Mouse (Mus musculus) layer of hippocampus, postnatal 25 days (tissue): ENCODE measurements around the gene Ugt1a5. TPM values are rescaled to one million over a fixed set of nuclear protein-coding genes. Genes with fewer than 3 reads are reported as not detected.
"Not testable (repeated sequence)": the region's sequence is repeated elsewhere in the genome, so short reads cannot be mapped to it uniquely, and the experiment has no call there.

ENCODE experiments used
- DNase-seq, 2 experiments: peaks; one replicate each; pipeline ENCODE4 v3.0.0; 2022; ENCODE audit warnings: mixed read lengths in 2 of 2, low spot score in 1 of 2; ENCODE audit errors: extremely low spot score in 1 of 2
- total RNA-seq, 2 experiments: library from RNA; stranded (reverse); gene quantifications; 2 replicates each; pipeline ENCODE4 v1.2.3; 2021

Gene Ugt1a5
- total RNA-seq: not detected

DNA sequence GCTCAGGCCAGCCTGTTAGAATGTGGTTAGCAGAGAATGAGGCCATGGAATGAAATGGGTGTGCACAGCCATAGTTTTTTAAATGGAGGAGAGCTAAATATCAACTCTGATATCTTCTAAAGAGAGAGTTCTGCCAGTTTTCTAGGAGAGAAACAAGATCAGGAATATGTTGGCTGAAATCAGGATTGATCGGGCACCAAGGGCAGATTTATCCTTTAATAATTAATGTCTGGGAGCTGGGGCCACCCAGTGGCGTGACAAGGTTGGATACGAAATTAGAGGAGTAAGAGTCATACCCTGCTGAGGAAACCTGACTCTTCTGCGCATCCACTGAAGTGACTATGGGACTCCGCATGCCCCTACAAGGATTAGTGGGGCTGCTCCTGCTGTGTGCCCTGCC, at the start of gene Ugt1a5:
TSS of gene Ugt1a5 (plus strand) at position 302 of the 400 bp plus-strand sequence.
- no peak for DNase-seq

DNA sequence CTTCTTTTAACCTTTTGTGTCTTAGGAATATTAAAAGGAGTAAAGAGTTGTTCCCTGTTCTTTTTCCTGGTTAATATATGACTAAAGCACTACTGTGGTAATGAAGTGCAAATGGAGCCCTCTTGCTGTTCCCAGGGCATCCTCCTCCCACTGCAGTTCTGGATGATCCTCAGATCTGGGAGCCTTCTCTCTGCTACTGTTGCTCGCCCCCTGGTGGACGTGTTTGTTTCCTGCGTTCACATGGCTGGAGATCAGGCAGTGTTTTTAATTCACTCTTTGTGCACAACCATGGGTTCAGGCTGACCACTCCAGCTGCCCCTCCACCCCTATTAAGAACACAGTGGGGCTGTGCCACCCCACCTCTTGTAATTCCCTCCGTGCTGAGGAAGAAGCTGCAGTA, 45.3 kb upstream of the Ugt1a5 start:
- not testable (repeated sequence) for DNase-seq

DNA sequence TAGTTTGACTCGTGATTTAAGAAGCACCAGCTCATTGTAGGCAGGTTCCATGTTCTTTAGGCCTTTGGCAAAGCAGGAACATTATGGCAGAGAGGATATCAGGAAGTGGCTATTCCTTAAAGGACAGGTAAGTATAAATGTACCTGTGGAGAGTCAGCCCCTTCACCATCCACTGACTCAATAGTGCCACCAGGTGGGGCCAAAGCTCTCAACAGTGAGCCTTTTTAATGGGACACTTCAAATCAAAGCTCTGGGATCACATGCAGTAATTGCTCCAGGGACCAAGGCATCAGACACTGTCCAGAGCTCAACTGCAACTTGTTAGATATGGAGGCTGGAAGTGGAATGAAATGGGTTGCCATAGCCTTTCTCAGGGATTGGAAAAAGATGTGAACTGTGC, 44.3 kb upstream of the Ugt1a5 start:
- not testable (repeated sequence) for DNase-seq

DNA sequence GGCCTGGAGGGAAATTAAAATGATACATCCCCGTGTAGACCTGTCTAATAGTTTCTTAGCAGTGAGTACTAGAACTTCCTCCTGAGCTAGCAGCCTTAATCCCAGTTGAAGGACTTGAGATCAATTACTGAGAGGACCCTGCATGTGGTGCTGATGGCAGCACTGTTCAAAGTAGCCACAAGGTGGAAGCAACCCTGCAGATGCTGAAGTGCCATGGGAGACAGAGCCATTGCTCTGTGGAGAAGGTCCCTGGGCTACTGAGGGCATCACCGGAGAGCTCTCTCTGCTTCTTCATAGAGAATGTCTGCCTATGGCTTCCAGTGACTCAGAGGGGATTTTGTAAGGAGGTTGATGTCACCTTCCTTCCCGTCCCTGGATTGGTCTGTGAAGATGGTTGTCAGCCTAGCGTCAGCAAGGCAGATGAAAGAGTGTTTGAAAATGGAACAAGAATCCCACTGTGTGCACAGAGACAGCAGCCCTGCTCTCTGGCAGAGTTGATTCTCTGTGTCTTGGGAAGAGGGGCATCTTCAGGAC, 39.9 kb upstream of the Ugt1a5 start:
- not testable (repeated sequence) for DNase-seq

DNA sequence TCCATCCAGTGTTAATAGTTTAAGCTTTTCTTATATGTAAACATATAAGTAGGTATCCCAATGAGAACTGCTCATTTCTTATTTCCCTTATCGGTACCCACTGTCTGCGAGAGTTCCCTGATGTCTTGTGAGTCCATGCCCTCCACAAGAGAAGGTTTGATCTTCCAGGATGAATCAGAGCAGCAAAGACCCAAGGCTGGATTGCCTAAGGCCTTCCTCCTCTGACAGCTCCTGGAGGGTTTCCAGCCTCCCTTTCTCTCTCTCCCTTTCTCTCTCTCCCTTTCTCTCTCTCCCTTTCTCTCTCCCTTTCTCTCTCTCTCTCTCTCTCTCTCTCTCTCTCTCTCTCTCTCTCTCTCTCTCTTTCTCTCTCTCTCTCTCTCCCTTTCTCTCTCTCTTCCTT, 36.7 kb upstream of the Ugt1a5 start:
- not testable (repeated sequence) for DNase-seq

DNA sequence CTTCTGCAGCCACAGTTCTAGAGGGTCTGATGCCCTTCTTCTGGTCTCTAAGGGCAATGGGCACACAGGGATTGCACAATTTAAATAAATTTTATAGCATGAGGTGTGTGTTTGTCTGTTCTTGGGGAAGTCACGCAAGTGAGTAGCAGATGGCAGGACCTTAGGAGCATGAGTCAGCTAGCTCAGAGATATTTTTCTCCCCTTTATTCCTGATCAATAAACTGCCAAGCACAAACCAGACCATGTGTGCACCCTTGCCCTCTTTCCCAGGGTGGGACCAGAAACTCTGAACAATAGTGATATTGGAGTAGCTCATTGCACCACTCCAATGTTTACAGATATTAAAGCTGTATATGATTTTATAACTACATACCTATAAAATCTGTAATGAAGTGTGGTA, 35.6 kb upstream of the Ugt1a5 start:
- not testable (repeated sequence) for DNase-seq

DNA sequence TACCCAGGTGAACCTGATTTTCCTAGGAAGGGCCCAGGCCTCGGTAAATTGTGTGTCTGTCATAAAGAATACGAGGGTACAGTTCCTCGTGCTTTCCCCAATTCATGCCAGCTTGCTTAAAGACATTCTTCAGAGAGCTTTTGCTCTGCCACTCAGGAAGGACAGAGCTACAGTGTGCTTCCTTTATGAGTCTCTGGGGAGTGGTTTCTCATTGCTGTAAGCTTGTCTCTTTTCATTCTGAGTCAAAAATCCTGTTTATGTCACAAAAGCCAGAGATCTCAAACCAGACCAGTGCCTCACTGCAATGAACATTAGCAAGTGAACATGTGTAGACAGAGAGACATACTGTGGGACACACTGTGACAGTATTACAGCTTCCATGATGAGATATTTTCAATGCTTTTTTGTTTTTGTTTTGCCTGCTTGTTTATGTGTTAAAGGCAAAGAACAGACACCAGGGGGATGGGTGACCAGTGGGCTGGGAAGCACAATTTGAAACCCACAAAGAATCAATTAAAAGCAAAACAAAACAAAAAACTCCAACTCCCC, 31.8 kb upstream of the Ugt1a5 start:
- DNase-seq: no peak

DNA sequence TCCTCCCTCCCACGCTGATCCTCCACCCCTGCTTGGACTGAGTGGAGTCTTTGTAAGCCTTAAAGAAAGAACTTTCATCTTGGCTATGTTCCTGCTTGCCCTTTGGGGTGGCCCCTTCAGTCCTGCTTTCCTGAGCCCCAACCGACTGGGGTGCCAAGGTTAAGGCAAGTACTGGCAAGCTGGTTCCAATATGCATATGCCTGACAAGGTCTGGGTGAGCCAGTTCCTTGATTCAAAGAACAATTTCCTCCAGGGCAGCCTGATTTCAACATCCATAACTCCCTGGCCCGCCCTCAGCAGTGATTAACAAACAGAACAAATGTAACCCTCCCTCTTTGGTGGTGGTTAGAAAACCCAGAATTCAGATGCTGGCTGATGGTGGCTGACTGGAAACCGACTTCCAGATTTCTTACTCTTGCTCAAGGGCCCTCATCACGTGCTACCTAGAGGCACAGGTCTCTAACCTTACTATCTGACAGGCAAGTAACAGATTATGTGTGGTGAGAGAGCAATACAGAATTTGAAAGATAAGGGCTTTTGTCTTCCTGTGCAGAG, 31.3 kb upstream of the Ugt1a5 start, which contains the start of gene Ugt1a6a:
TSS of gene Ugt1a6a (plus strand) at position 353 of the 555 bp plus-strand sequence.
- DNase-seq: not testable (repeated sequence)

DNA sequence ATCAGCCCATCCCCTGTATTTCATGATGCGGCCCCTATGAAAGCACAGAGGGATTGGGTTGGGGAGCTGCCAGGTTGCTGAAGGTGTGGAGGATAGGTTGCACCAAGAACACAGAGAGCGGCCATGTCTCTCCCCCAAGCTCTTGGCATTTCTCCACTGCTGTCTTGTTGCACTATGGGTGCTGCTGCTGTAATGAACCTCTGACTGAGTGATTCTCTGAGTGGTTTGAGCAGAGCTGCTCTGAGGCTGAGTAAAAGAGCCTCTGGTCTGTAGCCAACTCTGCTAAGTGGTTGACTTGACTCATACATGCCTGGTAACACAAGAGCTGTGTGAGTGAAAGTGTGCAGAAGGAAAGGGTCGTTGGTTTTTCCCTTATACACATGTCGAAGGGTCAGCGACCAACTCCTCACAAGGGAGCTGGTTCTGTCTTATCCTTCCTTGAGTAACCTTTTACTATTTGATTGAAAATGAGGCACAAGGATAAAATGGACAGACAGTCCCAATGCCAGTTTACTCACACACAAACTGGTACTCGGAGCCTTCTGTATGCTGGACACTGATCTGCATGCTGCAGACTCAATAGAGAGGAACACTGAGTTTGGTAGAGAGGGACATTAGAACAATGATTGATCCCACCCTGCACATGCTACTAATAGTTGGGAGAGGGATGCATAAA, 30.4 kb upstream of the Ugt1a5 start:
- DNase-seq: not testable (repeated sequence)

DNA sequence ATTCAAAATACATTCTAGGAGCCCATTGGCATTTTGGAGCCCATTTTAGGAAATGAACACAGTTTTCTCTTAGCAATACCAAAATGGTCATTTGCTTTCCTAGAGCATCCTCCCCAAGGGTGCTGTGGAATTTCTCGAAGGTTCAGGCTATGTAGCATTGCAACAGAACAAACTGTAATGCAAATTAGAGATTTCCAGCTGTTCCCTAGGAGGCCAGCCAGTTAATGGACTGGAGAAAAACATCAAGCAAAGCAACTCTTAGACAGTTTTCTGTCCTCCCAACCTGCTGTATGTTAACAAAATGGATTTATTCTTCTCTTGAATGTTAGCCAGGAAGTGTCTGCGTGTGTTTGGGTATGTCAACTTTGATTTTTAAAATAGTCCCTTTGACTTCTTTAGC, 29.2 kb upstream of the Ugt1a5 start:
- no peak for DNase-seq

DNA sequence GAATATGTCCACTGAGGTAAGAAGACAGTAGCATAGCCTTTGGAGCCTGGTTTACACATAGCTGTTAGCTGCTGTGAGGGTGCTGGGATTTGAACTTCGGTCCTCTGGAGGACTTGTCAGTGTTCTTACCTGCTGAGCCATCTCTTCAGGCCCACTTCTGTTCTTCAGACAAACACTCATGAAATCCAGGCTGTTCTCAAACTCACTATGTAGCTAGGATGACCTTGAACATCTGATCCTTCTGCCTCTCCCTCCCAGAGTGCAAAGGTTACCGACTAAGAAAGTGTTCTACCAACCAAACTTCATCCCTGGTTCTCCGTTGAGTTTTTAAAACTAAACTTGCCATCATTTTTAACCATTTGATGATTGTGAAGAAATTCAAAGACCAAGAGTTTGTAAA, 28.5 kb upstream of the Ugt1a5 start:
- DNase-seq: no peak

DNA sequence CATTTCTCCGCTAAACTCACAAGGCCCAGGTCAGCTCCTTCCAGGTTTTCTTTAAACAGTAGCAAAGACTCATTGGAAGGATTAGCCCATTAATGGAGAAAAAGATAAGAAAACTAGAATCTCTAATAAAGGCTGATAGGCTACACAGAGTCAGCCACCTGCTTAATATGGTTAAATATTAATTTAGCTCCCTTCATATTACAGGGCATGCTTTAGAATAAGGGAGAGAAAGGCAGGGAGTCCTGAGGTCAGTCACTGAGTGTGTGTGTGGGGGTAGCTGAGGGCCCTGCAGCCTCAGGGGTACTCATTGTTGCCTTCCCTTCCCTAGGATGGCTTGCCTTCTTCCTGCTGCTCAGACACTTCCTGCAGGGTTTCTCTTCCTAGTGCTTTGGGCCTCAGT, 27.7 kb upstream of the Ugt1a5 start:
- DNase-seq: no peak

DNA sequence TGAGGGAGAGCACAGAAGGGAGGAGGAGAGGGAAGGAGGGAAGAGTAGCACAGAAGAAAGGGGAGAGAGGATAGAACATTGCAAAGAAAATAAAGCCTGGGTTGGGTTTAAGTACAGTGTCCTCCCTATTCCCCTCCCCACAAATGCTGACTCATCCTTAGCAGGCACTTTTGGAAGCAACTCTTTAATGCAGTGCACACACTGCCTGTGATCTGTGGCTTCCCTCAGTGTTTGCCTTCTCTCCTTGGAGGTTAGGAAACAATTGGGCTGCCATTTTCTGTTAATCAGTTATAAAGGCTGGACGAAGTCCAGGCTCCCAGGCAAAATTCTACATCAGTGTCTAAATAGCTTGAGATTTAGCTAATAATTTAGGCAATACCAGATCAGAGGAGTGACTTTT, 25.3 kb upstream of the Ugt1a5 start:
- DNase-seq: not testable (repeated sequence)

DNA sequence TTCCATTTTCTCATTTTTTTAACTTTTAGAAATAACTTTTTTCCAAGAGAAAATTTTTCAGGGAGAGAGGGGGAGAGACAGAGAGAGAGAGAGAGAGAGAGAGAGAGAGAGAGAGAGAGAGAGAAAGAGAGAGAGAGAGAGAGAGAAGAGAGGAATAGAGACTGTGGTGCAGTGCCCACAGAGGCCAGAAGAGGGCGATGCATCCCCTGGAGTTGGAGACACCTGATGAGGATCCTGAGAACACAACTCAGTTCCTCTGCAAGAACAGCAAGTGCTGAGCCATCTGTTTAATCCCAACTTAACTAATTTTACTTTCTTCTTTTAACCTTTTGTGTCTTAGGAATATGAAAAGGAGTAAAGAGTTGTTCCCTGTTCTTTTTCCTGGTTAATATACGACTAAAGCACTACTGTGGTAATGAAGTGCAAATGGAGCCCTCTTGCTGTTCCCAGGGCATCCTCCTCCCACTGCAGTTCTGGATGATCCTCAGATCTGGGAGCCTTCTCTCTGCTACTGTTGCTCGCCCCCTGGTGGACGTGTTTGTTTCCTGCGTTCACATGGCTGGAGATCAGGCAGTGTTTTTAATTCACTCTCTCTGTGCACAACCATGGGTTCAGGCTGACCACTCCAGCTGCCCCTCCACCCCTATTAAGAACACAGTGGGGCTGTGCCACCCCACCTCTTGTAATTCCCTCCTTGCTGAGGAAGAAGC, 21.7 kb upstream of the Ugt1a5 start:
- DNase-seq: peak in 1 of 2 experiments; percentile 60

DNA sequence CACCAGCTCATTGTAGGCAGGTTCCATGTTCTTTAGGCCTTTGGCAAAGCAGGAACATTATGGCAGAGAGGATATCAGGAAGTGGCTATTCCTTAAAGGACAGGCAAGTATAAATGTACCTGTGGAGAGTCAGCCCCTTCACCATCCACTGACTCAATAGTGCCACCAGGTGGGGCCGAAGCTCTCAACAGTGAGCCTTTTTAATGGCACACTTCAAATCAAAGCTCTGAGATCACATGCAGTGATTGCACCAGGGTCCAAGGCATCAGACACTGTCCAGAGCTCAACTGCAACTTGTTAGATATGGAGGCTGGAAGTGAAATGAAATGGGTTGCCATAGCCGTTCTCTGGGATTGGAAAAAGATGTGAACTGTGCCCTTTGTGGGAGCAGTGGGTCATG, 20.5 kb upstream of the Ugt1a5 start:
- DNase-seq: not testable (repeated sequence)

DNA sequence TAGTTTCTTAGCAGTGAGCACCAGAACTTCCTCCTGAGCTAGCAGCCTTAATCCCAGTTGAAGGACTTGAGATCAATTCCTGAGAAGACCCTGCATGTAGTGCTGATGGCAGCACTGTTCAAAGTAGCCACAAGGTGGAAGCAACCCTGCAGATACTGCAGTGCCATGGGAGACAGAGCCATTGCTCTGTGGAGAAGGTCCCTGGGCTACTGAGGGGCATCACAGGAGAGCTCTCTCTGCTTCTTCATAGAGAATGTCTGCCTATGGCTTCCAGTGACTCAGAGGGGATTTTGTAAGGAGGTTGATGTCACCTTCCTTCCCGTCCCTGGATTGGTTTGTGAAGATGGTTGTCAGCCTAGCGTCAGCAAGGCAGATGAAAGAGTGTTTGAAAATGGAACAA, 15.7 kb upstream of the Ugt1a5 start:
- peak in 1 of 2 experiments; percentile 6 for DNase-seq

DNA sequence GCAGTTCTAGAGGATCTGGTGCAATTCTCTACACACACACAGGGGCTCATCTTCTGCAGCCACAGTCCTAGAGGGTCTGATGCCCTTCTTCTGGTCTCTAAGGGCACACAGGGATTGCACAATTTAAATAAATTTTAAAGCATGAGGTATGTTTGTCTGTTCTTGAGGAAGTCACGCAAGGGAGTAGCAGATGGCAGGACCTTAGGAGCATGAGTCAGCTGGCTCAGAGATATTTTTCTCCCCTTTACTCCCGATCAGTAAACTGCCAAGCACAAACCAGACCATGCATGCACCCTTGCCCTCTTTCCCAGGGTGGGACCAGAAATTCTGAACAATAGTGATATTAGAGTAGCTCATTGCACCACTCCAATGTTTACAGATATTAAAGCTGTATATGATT, 7.4 kb upstream of the Ugt1a5 start:
- no peak for DNase-seq

DNA sequence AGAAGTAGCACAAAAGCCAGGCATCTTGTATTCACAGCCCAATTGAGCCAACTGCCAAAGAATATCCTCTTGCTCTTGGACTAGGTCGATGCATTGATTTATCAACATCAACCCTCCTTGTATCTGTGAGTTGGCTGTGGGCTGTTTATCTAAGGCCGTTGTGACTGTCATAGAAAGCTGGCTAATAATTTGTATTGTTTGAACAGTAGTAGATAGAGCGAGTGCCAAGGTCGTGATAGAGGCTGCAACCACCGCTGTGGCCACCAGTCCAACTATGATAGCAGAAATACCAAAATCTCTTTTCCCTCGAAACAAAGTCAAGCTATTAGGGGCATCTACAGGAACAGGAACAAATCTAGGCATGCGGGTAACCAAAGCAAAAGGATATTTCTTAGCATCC, 6.4 kb downstream of the Ugt1a5 start:
- not testable (repeated sequence) for DNase-seq

DNA sequence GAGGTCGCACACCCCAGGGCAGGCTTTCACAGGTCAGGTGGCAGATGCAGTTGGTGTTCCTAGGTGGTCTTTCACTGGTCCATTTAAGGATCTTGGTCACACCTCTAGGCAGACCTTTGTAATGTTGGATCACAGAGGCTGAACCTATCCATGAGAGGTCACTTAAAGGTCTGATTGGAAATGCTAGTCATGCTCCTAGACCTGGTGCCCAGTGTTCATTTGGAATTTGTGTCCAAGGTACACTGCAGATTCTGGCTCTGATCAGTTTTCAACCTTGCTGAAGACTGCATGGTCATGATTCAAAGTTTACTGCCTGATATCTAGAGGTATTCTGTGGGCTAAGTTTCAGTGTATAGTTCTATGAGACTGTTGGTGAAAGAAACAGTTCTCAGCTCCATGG, 13.8 kb downstream of the Ugt1a5 start:
- no peak for DNase-seq

DNA sequence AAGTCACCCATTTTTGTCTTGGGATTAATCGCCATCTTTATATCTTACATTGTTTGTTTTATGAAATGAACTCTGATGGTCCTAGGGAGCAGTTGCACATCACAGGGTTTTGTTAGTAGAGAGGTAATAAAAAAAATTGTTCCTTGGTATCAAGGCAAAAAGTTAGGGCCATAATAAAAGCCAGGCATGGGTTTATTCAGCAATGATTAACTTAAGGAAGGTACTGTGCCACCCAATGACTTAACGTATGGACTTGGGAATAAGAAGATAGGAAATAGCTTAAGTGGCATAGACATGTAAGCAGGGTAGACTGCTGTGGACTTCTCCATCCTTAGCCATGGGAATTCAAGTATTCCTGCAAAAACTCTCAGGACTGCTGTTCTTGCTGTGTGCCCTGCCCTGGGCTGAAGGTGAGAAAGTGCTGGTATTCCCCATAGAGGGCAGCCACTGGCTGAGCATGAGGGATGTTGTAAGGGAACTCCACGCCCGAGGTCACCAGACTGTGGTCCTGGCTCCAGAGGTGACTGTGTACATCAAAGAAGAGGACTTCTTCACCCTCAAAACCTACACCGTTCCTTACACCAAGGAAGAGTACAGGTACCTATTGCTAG, 20.6 kb downstream of the Ugt1a5 start:
- DNase-seq: no peak

DNA sequence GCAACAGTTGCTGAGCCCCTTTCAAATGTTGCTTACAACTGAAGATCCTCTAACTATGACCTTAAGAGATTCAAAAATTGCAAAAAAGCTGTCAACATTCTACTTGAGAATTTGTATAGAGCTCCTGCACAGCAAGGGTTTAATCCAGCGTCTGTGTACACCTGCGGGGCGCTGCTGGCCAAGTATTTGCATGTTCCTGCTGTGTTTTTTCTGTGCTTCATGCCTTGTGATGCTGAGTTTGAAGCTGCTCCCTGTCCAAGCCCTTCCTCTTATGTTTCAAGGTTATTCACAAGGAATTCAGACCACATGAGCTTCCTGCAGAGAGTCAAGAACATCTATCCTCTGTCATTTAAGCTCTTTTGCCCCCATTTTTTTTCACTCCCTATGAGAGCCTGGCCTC, 26.3 kb downstream of the Ugt1a5 start:
- DNase-seq: no peak
